Mouse (Mus musculus): Measurements from ENCODE around the gene Nbea.

- TF ChIP-seq CTCF (IDR thresholded peaks at IDR 0.05; ENCODE audit: low read depth, low read length) (no peak), GATA1 (IDR thresholded peaks at IDR 0.05; ENCODE audit: borderline replicate concordance, low read length) (no peak), TAL1 (conservative IDR thresholded peaks at IDR 0.05; ENCODE audit: low read depth, low read length) (no peak), POLR2AphosphoS5 (IDR thresholded peaks at IDR 0.05; ENCODE audit: insufficient replicate concordance, low read depth, low read length) (no peak)
Observed at GRCm38 (mm10) chr3:55589402-55589944, 594.0 kb downstream of the Nbea start.
